Mouse (Mus musculus) heart, postnatal 0 days (tissue): ENCODE measurements around the gene Pou6f2. TPM values are rescaled to one million over a fixed set of nuclear protein-coding genes. Genes with fewer than 3 reads are reported as not detected.

Source experiments
- ATAC-seq: fragments of 200-750 bp; cut with Nextera tagmentation; 2 replicates; pipeline ENCODE4 v1.8.0; 2017; ENCODE audit warnings: low read depth, moderate number of reproducible peaks, moderate library complexity; ENCODE audit not compliant: insufficient read depth
- DNase-seq: peaks from one replicate; pipeline ENCODE4 v3.0.0-alpha.2; 2016; ENCODE audit warnings: low spot score
- H3K27ac ChIP-seq: fragments of 300-500 bp; sonication (generic); 2 replicates; pipeline ENCODE4 v1.5.1; 2014; ENCODE audit warnings: low read depth, mild to moderate bottlenecking
- H3K27me3 ChIP-seq: fragments of 300-500 bp; sonication (generic); 2 replicates; pipeline ENCODE4 v1.6.1; 2014; ENCODE audit warnings: low read length, mixed read lengths; ENCODE audit not compliant: control insufficient read depth, insufficient read depth
- H3K36me3 ChIP-seq: fragments of 300-500 bp; sonication (generic); replicated peaks from 2 replicates; pipeline ENCODE4 v1.6.1; 2014; ENCODE audit warnings: low read length, mixed read lengths; ENCODE audit not compliant: control insufficient read depth, insufficient read depth
- H3K4me1 ChIP-seq: fragments of 300-500 bp; sonication (generic); 2 replicates; pipeline ENCODE4 v1.6.1; 2014; ENCODE audit warnings: antibody characterized with exemption; ENCODE audit not compliant: control insufficient read depth, insufficient read depth
- H3K4me2 ChIP-seq: fragments of 300-500 bp; sonication (generic); 2 replicates; pipeline ENCODE4 v1.6.1; 2014; ENCODE audit warnings: low read depth, mild to moderate bottlenecking, low read length, moderate library complexity
- H3K4me3 ChIP-seq: fragments of 300-500 bp; sonication (generic); 2 replicates; pipeline ENCODE4 v1.5.1; 2014; ENCODE audit warnings: low read depth, low read length
- H3K9ac ChIP-seq: fragments of 300-500 bp; sonication (generic); replicated peaks from 2 replicates; pipeline ENCODE4 v1.6.1; 2014; ENCODE audit warnings: low read depth, low read length, mixed read lengths
- H3K9me3 ChIP-seq: fragments of 300-500 bp; sonication (generic); replicated peaks from 2 replicates; pipeline ENCODE4 v1.6.1; 2016; ENCODE audit warnings: low read length; ENCODE audit not compliant: control insufficient read depth
- CTCF ChIP-seq: IDR thresholded peaks from 2 replicates; pipeline ENCODE4 v1.5.1; 2016; ENCODE audit warnings: antibody characterized with exemption, control low read depth, low read depth
- EP300 ChIP-seq: IDR thresholded peaks from 2 replicates; pipeline ENCODE4 v1.6.1; 2016; ENCODE audit warnings: antibody characterized with exemption, low read depth
- WGBS: fragments of 180-500 bp; shearing (Covaris S2); extraction: QIAGEN DNeasy Blood & Tissue Kit; methylation state at CpG from one replicate; pipeline ENCODE4 v1.1.7; 2014; 5-methylcytosine and 5-hydroxymethylcytosine counted together
- polyA plus RNA-seq: library from polyadenylated mRNA; unstranded; fragments of >200 nt; fragmentation: Nextera tagmentation; extraction: Ambion mirVana; gene quantifications from 2 replicates; pipeline ENCODE4 v1.2.1, GENCODE M21; 2015
- total RNA-seq: library from RNA; depleted of rRNA; stranded (reverse); fragments of >200 nt; gene quantifications from 2 replicates; pipeline ENCODE4 v1.2.3, GENCODE M21; 2014; ENCODE audit warnings: low replicate concordance

Pou6f2 gene
- total and polyA plus RNA-seq, 2 experiments from 2014 or later, result 0.04 TPM; not detected in 1

DNA sequence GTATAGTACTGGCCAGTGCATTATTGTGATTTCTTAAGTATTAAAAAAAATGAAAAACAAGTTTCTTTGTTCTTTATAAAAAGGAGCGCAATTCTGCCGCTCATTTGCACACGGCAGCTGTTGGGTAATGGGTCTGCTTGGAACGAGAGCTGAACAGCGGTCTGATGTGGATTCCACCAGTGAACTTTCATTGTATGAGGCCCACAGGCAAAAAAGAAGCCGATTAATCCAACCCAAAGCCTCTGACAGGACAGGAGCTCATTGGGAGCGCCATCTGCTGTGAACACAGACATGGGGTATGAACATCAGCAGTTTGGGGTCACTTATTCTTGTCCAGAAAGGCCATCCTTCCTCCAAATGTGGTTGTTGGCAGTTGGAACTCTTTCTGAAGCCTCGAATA lies 84.9 kb downstream of the Pou6f2 start:
- H3K9ac ChIP-seq, result no peak overlapping the region
- no peaks in the 10 kb centered on the region for H3K36me3 ChIP-seq
- no peaks in the 10 kb centered on the region for H3K9me3 ChIP-seq
- 80% methylated on average over 8 of the region's 8 CpGs for WGBS
- no peak overlapping the region for H3K4me3 ChIP-seq
- H3K27me3 ChIP-seq, result no peaks in the 10 kb centered on the region
- TF ChIP-seq CTCF (no peak), EP300 (no peak)
- no peak overlapping the region for H3K4me2 ChIP-seq
- ATAC-seq (no peak), DNase-seq (no peak)
- no peak overlapping the region for H3K27ac ChIP-seq
- no peaks in the 10 kb centered on the region for H3K4me1 ChIP-seq

DNA sequence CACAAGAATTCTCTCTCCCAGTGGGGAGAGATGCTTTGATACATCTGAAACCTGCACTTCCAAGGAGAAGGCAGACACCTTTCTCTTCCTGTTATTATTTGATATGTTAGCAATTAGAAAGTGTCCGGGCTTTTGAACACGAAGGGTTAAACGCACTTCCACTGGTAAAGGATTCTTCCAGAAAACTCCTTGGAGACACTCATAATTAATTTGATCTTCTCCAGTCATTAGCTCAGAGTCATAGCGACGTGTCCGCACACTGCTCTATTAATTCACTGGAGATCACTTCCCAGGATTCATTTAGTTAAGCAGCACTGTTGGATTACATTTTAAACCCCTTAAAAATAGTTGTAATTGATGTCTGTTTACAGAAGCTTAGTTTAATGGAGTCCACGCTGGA lies 88.5 kb downstream of the Pou6f2 start:
- Histone ChIP-seq H3K9me3 (no peaks in the 10 kb centered on the region), H3K4me2 (no peak overlapping the region), H3K9ac (no peak overlapping the region), H3K4me3 (no peak overlapping the region), H3K36me3 (no peaks in the 10 kb centered on the region), H3K4me1 (no peaks in the 10 kb centered on the region), H3K27ac (no peak overlapping the region), H3K27me3 (no peaks in the 10 kb centered on the region)
- TF ChIP-seq CTCF (no peak), EP300 (no peak)
- DNase-seq (no peak), ATAC-seq (no peak)
- WGBS, result 77% methylated on average over 7 of the region's 7 CpGs

DNA sequence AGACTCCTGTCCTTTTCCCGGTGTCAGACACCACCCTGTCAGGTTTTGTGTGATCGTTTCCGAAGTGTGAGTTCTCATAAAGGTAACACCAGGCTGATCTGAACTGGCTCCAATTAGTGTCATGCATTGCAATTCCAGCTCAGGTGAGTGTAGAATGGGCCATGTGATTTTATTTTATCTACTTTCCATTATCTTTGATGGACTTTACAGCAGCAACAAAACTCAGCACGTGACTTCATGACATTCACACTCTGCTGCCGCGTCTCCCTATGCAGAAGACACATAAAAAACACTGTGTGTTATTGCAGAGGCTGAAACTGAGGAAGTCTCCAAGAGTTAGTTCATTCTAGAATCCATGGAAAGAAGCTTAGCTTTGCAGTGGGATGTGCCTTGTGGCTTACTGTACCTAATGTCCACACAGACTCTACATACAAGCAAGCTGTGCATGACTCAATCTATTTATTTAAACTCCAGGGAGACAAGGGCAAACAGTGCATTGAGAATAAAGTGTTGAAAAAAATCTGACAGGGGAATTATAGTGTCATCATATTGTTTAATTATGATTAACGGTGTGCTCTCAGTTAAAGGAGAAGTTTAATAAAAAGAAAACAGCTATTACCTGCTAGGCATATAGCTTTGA lies 90.9 kb downstream of the Pou6f2 start:
- H3K27ac ChIP-seq, result no peak overlapping the region
- ATAC-seq (no peak), DNase-seq (no peak)
- H3K4me3 ChIP-seq, result no peak overlapping the region
- no peak overlapping the region for H3K4me2 ChIP-seq
- no peak overlapping the region for H3K9ac ChIP-seq
- H3K36me3 ChIP-seq, result no peaks in the 10 kb centered on the region
- no peaks in the 10 kb centered on the region for H3K4me1 ChIP-seq
- TF ChIP-seq CTCF (no peak), EP300 (no peak)
- WGBS, result 80% methylated on average over 7 of the region's 7 CpGs
- no peaks in the 10 kb centered on the region for H3K27me3 ChIP-seq
- H3K9me3 ChIP-seq, result no peaks in the 10 kb centered on the region

DNA sequence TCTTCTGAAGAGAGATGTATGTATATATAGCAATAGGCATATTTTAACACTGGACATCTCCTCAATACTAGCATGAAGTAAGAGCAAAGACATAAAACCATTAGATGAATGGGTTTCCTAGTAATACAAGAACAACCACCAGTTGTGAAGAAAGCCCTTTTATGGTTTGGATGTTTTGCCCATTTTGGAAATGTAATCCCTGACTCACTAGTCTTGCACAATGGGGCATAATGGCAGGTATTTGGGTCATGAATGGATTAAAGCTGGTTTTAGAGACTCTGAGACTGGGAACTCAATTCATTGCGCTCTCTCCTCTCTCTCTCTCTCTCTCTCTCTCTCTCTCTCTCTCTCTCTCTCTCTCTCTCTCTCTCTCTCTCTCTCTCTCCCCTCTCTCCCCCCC lies 97.5 kb downstream of the Pou6f2 start:
- DNase-seq, result no peak
- Histone ChIP-seq H3K4me3 (no peak overlapping the region), H3K27me3 (no peaks in the 10 kb centered on the region), H3K27ac (no peak overlapping the region), H3K4me2 (no peak overlapping the region), H3K4me1 (no peaks in the 10 kb centered on the region), H3K9me3 (no peaks in the 10 kb centered on the region), H3K36me3 (no peaks in the 10 kb centered on the region), H3K9ac (no peak overlapping the region)
- TF ChIP-seq CTCF (no peak), EP300 (no peak)
- 77% methylated on average over 1 of the region's 1 CpGs for whole genome bisulfite sequencing
- ATAC-seq, result no peak

DNA sequence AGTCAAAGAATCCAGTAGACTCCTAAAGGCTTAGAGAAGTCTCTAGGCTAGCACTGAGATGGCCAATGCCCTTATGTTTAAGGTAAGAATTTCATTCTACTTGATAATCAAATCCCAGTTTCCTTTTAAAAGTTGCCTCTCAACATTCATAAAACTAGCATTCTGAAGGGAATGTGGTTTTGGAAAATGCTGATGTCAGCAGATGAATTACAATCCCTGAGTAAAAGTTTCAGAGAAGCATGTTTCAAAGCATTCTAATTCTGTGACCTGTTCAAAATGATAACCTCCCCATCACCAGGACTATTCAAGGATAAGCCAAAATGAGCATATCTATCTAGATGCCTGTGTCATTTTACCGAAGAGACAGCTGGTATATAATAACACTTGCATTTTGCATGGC lies 104.0 kb downstream of the Pou6f2 start:
- H3K9ac ChIP-seq, result no peak overlapping the region
- no peaks in the 10 kb centered on the region for H3K4me1 ChIP-seq
- no peaks in the 10 kb centered on the region for H3K27me3 ChIP-seq
- WGBS, result 80% methylated on average over 1 of the region's 1 CpGs
- H3K27ac ChIP-seq, result no peak overlapping the region
- no peaks in the 10 kb centered on the region for H3K9me3 ChIP-seq
- H3K36me3 ChIP-seq, result no peaks in the 10 kb centered on the region
- H3K4me2 ChIP-seq, result no peak overlapping the region
- ATAC-seq (no peak), DNase-seq (no peak)
- TF ChIP-seq CTCF, result no peak
- TF ChIP-seq EP300, result no peak
- H3K4me3 ChIP-seq, result no peak overlapping the region

DNA sequence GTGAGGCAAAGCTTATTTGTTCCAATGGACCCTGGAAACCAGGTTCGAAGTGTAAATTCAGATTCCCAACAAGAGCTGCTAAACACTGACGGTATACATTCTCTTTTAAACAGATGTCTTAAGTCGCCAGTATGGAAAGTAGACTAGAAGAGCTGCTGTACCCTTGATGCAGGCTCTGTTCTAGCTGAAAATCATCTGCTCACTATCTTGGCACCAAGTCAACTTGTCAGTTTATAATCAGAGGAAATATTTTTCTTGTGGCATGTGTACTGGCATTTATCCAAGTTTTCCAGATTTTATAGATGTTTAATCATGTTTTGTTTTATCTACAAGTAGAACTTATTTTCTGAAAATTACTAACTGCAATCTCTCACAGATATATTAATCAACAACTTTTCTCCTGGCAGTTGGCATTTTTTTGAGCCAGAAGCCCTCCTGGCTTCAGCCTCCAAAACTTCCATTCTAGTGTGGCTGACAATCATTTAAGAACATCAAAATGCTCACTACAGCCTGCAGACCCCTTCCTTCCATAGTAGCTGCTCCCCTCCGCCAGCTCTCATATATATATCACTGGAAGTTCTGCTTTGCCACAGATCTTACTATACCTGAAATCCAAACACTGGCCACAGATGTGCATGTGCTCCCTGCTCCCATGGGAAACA lies 107.1 kb downstream of the Pou6f2 start:
- ATAC-seq, result no peak
- 72% methylated on average over 4 of the region's 4 CpGs for WGBS
- Histone ChIP-seq H3K36me3 (no peaks in the 10 kb centered on the region), H3K27me3 (no peaks in the 10 kb centered on the region), H3K4me2 (no peak overlapping the region), H3K4me1 (no peaks in the 10 kb centered on the region), H3K9me3 (no peaks in the 10 kb centered on the region), H3K4me3 (no peak overlapping the region), H3K27ac (no peak overlapping the region), H3K9ac (no peak overlapping the region)
- TF ChIP-seq EP300 (no peak), CTCF (no peak)
- no peak for DNase-seq
